Mouse (Mus musculus) layer of hippocampus, postnatal 14 days (tissue): ENCODE results near the gene Snx29. TPM values are rescaled to one million over a fixed set of nuclear protein-coding genes. Genes with fewer than 3 reads are reported as not detected.

ENCODE experiments used
- DNase-seq, 2 experiments: peaks; one replicate each; pipeline ENCODE4 v3.0.0; 2021 to 2022; ENCODE audit warnings: low spot score in 2 of 2, mixed read lengths in 1 of 2
- total RNA-seq, 2 experiments: library from RNA; stranded (reverse); gene quantifications; 2 replicates each; pipeline ENCODE4 v1.2.3; 2021

Gene Snx29
- total RNA-seq, 2 experiments from 2014 or later: 26.9 to 33.6 TPM

- no peak for DNase-seq
Measured at GRCm38 (mm10) chr16:11709999-11710667, 387.4 kb downstream of the Snx29 start.

DNA sequence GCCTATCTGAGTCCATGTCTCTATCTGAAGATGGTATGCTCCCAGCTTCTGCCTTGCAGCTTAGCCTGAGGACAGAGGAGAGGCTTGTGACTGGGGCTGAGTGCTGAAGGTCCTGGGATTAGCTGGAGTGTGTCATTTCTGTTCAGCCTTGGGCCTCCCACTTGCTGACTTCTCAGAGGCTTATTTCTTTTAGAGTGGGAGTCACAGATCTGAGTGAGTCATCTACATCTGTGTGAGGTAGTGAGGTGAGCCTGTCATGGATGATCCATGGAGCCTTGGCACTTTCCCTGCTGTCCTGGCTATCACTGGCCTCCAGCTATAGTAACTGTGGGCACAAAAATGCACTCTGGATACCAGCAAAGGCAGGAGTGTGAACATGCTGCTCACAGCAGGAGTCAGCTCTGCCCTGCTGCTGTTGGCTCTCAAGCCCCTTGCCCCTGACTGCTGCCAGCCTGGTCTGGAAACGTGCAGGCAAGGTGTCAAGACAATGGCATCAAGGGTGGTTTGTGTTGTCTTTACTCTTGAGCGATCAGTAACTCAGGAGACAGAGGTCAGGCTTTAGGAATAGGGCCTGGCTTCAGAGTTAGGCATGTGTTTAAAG is 390.7 kb downstream of the Snx29 start:
- DNase-seq: no peak

DNA sequence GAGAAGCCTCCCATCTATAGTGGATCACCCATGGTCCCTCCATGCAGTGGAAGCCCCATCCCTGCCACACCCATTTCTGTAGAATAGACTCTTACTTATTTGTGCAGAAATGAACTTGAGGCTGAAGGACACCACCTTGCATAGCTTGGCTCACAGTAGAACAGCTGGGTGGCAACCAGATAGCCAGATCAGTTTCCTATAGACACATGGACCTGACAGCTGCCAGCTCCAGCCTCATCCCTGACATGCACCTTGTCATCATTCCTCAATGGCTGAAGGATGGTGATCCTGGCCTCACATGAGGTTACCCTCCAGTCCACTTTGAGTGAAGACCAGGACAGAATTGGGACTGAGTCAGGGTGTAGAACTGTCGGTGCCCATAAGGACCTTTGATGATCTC is 394.2 kb downstream of the Snx29 start:
- no peak for DNase-seq

DNA sequence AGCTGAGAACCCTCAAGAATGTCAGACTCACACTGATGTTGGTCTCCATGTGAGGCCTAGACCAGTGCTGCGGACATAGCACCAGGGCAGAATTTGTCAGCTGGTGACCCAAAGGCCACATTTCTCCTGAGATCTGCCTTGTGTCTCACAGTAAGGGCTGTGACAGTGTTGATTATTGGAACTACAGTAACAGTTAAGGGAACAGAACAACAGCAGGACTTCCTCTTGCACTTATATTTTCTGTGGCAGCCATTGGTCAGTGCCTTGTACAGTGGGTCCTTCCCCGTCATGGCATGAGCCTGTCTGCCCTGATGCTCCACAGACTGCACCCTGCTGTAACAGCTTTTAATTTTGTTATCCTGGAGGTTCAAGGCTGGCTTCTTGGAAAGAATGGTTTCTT is 403.2 kb downstream of the Snx29 start:
- no peak for DNase-seq

DNA sequence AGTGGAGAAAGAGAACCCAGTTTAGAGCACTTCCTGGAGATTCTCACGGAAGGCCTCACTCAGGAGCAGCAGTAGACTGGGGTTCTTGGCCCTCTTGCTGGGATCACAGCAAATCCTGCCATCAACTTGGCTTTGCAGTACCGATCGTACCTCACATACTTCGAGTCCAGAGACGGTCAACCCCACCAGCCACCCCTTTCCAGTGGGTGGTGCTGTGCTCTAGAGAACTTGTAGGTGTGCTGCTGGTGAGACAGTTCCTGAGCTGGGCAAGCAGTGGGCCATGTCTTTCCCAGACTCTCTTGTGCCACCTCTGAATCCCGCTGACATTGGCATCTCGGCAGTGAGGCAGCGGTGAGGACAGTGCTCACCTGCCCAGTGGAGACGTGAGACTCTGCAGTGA is 404.6 kb downstream of the Snx29 start:
- no peak for DNase-seq

- DNase-seq: no peak
Measured at GRCm38 (mm10) chr16:11728131-11728530, 405.4 kb downstream of the Snx29 start.

GRCm38 (mm10) chr16:11728627-11729026 is 405.9 kb downstream of the Snx29 start:
- DNase-seq: no peak

GRCm38 (mm10) chr16:11729111-11729510 is 406.4 kb downstream of the Snx29 start:
- no peak for DNase-seq

DNA sequence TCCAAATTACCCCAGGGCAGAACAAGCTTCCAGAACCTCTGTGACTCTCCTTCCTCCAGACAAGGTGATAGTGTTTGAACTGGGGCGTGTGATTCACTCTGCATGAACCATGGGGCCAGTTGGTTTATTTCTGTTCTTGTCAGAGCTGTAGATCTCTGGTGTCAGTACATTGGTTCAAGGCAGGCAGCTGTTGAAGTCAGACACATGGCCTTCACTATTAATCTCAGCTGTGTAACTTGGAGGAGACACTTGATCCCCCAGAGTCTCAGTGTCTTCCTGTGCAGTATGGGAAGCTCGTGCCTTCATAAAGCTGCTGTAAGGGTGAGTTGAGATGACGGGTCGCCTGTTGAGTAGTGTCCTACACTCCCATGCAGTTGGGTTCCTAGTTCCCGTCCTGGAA is 407.1 kb downstream of the Snx29 start:
- DNase-seq: no peak

- DNase-seq: no peak
Measured at GRCm38 (mm10) chr16:11731014-11731535, 408.4 kb downstream of the Snx29 start.

DNA sequence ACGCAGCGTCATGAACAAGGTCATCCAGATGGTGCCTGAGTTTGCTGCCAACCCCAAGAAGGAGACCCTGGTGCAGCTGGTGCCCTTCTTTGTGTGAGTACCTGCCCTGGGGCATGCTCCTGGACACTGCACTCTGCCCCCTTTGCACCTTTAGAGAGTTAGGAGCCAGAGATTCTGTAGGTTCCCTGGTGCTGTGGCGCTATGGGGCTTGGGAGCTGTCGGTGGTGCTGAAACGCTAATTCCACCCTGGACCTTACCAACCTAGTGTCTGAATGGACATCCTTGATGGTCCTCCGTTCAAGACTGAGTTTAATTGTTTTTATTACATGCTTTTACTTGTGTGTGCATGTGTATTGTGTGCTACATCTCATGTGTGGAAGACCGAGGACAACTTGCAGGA is 415.6 kb downstream of the Snx29 start:
- DNase-seq: no peak

DNA sequence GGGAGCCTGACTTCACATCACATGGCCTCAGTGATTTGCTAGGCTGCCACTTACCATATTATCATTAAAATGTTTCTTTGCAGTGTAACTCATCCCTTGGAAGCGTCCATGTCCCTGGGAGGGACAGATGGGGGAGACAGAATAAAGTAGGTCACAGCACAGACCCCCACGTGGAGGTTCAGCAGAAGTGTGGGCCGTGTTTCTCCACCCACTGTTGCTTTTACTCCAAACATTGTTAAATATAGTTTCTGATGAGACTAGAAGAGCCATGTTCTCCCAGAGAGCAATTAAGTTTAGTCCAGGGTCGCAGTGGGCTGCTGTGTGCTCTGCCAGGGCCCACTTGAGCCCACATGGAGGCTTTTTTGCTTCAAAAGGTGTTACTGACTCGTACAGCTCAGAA is 419.2 kb downstream of the Snx29 start:
- no peak for DNase-seq

GRCm38 (mm10) chr16:11742351-11742750 is 419.6 kb downstream of the Snx29 start:
- no peak for DNase-seq

- DNase-seq: no peak
Measured at GRCm38 (mm10) chr16:11743013-11743412, 420.3 kb downstream of the Snx29 start.

DNA sequence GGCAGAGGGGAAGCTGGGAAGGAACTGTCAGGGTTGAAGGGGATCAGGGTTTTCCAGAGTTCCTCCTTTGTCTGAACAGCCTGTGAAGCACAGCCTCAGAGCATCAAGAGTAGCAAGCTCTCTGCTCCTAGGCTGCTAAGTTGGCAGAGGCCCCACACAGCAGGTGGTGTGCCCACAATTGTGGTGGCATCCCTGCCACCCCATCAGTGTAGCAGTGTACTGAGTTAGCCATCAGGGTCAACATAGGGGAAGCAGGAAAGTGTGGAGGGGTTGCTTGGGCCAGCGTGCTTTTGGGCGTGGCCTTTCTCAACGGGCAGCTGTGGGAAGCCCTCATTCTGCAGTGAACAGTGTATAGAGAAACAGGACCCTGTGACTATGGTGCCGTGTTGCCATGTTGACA is 421.0 kb downstream of the Snx29 start:
- DNase-seq: no peak

- DNase-seq: no peak
Measured at GRCm38 (mm10) chr16:11746036-11746435, 423.3 kb downstream of the Snx29 start.

DNA sequence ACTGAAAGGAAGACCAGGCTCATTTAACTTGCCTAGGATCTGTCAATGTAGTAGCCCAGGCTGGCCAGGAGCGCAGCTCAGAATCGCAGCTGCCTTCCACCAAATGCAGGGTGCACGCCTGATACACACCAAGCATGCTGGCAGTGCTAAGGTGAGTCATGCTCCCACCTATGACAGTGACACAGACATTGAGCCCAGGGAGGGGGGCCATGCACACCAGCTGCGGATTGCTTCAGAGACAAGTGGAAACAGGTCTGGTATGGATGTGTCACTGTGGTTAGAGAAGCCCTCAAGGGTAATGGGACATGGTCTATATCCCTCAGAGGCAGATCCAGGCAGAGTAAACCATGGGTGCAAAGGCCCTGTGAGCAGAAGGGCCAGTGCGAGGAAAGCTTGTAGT is 425.2 kb downstream of the Snx29 start:
- no peak for DNase-seq

DNA sequence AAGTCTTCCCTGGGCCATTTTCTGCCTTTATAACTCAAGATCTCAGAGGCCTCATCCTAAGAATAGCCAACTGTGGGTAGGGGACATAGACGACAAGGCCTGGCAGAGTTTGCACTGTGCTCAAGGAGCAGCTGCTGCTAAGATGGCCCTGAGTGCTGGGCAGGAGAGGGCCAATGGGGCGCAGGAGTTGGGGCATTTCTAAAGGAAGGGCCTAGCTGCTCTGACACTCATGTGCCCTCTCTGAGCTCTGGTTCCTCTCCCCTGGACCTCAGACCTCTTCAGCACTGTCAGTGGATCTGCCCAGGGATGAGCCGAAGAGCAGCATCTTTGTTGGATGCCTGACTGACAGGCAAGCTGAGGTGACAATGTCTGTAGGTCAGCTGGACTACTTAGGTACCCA is 426.4 kb downstream of the Snx29 start:
- no peak for DNase-seq

GRCm38 (mm10) chr16:11750605-11751004 is 427.9 kb downstream of the Snx29 start:
- DNase-seq: no peak

DNA sequence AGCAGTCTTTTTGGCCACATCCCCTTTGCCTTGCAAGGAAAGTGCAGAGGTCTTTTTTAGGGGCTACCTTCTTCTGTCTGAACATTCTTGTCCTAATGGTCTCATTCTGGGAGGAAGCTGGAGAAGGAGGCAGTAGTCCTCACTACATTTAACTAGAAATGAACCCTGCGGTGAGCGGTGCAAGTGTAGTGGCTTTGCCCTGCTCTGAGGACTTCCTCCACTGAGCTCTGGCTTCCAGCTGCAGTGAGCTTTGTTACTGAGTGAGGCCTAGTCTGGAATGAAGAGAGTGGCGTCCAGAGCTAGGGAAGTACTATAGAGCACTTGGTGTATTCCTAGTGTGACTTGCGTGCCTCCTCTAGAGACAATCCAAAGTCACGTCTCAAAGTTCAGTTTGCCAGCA is 429.8 kb downstream of the Snx29 start:
- no peak for DNase-seq

- no peak for DNase-seq
Measured at GRCm38 (mm10) chr16:11753466-11753865, 430.8 kb downstream of the Snx29 start.

DNA sequence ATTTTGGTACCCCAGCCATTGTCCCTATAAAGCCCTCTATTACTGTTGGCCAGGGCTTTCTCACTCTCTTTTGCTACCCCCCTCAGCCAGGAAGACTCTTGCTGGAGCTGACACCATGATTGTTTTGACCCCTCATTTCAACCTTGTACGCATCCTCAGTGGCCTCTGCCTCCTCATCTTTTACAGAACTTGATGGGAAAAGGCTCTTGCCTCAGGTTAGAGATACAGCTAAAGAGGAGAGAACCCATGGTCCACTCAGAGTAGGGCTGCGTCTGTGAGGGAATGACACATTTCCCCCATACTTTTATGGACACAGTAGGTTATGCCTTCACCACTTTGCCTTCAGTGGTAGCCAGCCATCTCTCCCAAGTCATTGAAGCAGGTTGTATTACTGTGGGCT is 431.4 kb downstream of the Snx29 start:
- no peak for DNase-seq
